Mouse (Mus musculus) mesoderm, embryonic 11.5 days (tissue): ENCODE measurements at regions not wholly inside any gene's neighbourhood (a gene's known extent, or its start where the extent isn't known, plus 50 kb on each side); places are given as distances from the start of the nearest gene placed in this dataset.

ENCODE experiments used
- DNase-seq: peaks from one replicate; pipeline ENCODE4 v3.0.0-alpha.2; 2012; ENCODE audit warnings: low read depth, low spot score

DNA sequence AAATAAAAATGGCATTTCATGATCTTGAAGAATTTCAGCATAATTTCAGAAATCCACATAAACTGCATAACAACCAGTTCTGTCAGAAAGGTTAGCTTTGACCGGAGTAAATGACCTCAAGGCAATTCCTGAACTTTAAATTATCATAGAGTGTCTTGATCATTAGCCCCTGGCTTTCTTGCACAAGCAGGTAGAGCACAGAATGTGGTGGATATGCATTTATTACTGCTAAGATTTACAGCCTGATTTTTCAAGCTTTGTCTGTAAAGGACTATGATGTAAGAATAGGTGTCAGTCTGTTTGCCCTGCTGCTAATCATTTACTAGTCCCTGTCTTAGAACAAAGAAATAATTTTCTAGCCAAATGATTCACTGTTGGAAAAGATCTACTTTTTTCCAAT is 347.3 kb downstream of the Ppp1r3a start:
- DNase-seq, result no peak

GRCm38 (mm10) chr6:14358280-14358679 is 396.8 kb downstream of the Ppp1r3a start:
- no peak for DNase-seq
